Mouse (Mus musculus): ENCODE data around the gene Ints1.

Gene Ints1

DNA sequence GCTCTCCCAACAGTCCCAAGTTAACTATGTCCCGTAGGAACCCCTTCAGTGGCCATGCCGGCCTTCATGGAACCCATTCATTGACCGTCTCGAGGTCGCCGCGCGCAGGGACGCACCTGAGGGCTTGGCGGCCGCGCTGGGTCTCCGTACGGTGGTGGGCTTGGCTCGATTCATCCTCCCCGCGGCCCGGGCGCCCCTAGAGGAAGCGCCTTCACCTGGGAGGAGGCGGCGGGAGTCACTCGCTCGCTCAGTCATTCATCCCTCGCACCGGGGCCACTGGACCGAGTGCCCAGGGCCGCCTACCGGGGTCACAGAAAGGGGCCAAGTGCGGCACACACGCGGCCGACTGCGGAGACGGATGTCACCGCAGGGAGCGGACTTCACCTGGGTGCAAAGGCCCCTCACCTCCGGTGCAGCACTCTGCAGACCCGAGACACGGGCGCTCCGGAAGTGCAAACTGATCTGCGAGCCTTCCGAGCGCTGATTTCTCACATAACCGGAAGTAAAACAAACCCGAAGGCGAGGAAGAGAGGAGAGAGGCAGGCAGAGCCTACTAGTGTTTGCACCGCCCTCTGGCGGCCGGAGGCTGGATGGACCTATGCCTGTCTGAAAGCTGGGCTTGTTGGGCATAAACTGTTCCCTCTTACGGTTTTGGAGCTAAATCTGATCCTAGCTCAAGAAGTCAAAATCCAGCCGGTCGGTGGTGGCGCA is at the start of gene Ints1:
TSS of gene Ints1 (minus strand) at position 459 of the 711 bp plus-strand sequence.
- DNase-seq (ENCODE audit: low spot score in 2 of 2) = peak; percentile 96 to 97

DNA sequence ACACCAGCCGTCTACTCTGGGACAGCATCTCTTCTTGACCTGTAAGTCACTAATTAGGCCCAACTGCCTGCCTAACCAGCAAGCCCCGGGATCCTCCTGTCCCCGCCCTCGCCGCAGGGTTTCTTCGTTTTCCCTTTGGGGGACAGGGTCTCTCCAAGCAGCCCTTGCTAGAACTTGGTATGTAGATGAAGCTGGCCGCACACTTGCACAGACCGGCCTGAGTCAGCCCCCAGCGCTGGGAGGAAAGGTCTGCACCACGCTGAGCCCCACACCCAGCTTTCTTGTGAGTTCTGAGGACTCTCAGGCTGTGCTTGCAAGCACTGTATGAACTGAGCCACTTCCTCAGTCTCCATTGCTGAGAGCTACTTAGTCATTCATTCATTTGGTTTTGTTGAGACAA is 49.1 kb upstream of the Ints1 start:
- no peak for DNase-seq (ENCODE audit: low spot score in 2 of 2)

DNA sequence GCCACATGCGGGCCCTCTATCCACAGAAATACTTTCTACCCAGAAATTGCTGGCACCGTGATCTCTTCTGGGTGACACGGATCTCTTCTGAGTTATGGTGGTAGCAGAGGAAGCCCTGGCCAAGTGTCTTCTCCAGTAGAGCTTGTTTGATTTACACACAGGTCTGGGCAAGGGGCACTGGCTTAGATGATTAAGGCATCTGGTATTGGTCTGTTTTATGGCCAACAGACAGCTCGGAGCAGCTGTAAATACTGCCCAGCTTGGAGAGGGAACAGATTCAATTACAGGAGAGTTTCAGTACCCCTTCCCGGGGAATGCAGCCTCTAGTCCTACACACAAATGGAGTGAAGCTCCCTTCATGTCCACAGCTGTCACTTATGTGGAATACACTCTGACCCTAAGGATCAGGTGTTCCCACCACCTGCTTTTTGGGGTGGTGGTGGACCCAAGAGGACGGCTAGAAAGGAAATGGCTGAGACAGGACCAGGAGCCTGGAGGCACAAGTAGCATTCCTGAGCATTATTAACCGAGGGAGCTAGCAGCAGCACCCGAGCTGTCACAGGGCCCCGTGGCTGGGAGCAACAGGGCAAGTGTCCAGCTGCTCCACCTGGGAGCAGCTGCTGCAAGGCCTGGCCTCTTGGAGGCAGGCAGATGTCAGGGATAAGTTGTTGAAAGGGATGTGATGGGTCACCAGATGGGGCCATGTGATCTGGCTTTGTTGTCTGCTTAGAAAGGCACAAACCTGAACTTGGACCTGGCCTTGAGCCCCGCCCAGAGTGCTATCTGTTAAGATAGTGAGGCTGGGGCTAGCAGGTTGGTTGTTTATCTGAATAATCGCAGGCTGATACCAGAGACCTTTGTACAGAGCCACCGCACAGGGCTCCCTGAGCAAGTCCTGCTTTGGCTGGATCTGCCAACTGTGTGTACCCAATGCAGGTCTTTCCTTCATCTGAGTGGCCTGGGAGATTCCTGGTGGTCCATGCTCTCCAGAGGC is 46.3 kb upstream of the Ints1 start:
- no peak for DNase-seq (ENCODE audit: low spot score in 2 of 2)

DNA sequence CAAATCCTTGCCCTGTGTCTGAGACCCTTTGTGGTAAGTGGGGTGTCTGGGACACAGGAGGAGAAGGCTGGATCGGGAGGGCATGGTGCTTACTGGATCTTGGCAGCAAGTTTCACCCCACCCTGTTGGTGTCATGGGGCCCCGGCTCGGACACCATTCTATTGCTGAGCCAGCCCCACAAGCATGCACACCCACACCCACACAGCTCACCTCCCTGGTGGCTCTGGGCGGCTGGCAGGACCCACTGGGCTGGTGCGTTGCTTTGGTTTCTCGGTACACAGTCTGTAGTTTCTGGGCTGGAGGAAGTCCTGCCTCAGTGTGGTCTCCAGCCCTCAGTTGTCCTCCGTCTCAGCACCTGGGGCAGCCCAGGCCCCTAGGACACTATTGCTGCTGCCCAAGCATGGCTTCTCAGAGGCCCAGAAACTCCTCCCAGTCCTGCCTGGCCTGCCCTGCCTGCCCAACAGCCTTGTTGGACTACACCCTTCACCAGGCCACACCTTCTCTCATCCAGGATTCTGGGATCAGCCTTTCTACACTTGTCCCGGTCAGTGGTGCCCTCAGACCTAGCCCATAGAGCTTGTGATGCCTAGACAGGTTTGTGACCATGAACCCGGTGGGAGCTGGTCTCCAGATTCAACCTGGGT is 44.2 kb upstream of the Ints1 start, which contains the start of gene Tmem184a:
TSS of gene Tmem184a (minus strand) at position 380 of the 644 bp plus-strand sequence.
- DNase-seq (ENCODE audit: low spot score in 2 of 2) = no peak

DNA sequence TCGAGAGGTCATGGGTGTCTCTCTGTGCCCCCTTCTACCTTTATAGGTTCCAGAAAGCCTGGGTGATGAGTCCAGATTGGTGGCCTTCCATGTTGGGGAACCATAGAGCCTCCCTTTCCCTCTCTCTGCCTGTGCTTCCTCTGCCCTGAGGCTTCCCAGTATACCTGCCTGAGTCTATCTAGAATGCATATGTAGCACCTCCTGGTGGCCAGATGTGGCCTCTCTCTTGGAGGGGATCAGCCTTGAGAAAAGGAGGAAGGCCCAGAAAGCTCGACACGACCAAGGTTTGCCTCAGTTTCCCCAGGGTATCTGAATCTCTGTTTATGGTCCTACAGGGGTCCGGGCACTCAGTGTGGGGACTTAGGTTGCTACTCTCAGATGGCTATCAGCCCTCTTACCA is 43.3 kb upstream of the Ints1 start:
- DNase-seq (ENCODE audit: low spot score in 2 of 2) = no peak

DNA sequence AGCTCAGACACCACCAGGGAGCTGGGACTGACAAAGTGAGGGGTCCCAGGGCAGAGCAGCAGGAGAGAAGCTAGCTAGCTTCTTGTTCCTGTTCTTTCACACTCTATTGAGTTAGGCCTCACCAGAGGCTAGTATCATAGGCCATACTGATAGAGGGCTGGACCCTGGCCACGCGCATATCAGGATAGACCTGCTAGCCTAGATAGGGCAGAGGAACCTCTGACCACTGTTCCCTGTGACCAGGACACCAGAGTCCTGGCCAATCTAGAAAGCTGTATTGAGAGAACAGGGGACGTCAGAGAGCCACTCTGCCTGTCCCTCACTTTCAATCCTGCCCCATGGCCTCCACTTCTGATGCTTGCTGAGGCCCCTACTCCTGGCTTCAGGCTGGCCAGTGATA is 42.6 kb upstream of the Ints1 start:
- no peak for DNase-seq (ENCODE audit: low spot score in 2 of 2)

DNA sequence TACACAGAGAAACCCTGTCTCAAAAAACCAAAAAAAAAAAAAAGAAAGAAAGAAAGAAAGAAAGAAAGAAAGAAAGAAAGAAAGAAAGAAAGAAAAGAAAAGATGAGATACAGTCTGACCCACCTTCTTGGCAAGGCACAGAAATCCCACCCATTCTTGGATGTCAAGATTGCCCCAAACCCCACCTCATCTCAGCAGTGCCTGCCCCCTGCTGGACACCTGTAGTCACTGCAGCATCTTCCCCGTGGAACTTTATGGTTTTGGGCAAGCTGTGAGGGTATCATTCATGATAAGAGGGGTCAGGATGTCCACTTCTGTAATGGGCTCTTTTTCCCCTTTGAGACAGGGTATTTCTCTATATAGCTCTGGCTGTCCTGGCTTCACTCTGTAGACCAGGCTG is 41.8 kb upstream of the Ints1 start:
- DNase-seq (ENCODE audit: low spot score in 2 of 2) = no peak

DNA sequence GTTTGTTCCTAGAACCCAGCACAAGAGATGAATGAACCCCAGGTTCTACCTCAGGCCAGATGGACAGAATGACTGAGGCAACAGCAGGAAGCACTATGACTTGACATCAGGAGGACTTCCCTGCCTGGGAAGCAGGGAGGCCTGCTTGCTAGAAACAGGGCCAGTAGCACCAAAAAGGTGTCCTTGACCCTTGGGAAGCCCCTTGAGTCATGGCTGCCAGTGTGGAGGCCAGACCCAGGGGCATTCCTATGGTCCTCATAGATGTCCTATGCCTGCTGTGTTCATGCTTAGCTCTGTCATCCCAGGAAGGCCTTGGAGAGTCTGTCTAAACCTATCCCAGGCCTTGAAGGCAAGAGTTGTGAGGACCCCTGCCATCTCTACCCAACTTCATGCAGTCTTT is 41.0 kb upstream of the Ints1 start:
- no peak for DNase-seq (ENCODE audit: low spot score in 2 of 2)

DNA sequence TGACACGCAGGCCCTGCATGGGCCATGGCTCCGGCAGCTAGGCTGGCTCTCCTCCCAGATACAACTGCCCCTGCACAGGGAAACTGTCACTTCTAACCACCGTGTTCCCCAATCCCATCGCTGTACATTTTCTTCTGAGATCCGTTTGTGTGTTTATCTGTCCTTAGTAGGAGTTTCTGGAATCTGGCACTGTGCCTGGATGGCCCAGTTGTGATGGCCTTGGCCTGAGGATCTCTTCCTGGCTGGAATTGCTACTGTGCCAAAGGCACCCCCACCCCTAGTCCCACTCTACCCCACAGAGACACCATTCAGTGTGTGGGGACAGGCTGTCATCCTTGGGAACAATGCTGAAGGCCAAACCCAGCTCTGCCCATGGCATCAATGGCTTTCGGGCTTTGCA is 40.5 kb upstream of the Ints1 start:
- no peak for DNase-seq (ENCODE audit: low spot score in 2 of 2)

DNA sequence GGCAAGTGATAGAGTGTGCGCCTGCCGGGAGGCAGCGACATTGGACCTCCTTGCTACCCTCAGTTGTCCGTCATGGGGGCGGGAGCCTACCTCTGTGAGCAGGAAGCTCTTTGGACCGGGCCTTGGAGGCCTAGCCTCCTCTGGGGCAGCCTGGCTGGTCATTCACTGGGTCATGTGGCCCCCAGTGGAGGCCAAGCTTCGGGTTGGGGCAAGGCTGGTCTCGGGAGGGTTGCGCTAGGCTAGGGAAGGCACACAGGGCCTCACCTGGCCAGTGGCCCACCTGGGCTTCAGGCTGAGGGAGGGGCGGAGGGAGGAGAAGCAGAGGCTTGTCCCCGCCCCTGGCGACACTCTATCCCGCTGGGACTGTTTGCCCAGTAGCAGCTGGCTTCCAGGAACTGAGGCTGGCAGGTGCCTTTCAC is 38.5 kb upstream of the Ints1 start:
- no peak for DNase-seq (ENCODE audit: low spot score in 2 of 2)

DNA sequence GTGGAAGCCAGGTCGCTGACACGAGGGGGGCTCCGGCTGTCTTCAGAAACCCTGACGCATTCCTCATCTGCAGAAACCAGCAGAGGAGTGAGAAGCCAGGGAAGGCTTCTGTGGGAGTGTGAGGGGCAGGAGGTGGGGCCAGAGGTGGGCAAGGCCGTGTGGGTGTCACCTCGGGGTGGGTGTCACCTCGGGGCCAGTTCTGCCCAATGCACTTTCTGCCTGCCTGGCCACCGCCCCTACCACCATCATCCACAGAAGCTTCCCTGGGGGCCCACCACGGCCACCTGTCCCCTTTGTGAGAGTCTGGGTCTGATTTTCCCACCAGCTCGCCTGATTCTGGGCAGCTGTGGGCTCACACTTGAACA is 37.6 kb upstream of the Ints1 start:
- no peak for DNase-seq (ENCODE audit: low spot score in 2 of 2)

DNA sequence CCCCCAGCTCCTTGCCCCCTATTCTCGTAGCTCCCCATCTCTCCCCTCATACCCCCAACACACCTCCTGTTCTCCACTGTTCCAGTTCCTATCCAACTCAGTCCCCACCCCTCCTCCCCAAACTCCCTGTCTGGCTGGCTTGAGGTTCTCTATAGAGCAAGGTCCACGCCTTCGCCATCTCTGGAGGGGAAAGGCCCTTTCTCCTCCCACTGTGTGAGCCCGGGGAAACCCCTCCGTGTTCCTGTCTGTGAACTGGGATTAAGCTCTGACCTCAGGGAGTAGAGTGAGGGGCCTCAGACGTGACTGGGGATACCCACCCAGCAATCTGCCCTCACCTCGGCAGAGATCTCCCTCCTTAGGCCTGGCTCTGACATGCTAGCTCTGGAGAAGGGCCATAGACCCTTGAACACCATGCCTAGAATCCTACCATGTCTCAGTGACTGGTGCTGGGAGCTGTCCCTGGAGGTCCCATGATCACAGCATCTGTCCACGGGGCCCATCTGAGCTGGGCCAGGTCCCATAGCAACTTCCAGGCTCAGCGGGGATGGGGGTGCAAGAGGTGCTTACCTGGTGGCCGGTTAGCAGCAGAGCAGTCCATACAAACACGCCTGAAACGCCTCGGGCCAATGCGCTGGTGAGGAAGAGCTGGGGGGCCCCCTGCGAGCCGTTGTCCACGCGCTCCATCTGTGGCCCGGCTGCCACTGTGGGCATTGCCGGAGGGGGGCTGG is 37.1 kb upstream of the Ints1 start:
- DNase-seq (ENCODE audit: low spot score in 2 of 2) = no peak

DNA sequence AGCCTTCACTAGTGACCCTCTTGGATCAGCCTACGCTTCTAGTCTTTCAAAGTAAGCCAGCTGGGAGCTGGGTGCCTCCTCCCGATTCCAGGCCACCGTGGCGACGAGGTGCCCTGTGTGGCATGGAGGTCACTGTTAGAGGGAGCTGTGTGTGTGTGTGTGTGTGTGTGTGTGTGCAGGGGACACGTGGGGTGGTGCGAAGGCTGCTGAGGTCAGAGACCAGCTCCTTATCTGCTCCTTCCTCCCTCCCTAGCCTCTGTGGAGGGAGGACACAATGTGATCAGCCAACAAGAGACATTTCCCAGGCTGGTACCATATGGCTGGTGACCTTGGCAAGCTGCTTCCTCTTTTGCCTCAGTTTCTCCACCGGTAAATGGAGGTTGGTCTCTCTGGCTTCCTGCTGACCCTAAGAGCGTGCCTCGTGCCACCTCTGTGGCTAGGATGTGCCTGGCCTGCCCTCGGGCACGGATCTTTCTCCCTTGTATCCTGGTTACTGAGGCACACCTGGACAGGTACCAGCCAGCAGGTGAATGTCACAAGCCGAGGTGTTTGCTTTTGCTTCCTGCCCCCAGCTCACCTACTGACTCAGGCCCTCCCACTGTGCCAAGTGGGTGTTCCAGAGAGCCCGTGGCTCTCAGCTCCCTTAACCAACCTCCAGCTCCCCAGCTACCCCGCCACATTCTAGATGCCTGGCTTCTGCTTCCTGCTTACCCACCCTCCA is 36.4 kb upstream of the Ints1 start:
- no peak for DNase-seq (ENCODE audit: low spot score in 2 of 2)

DNA sequence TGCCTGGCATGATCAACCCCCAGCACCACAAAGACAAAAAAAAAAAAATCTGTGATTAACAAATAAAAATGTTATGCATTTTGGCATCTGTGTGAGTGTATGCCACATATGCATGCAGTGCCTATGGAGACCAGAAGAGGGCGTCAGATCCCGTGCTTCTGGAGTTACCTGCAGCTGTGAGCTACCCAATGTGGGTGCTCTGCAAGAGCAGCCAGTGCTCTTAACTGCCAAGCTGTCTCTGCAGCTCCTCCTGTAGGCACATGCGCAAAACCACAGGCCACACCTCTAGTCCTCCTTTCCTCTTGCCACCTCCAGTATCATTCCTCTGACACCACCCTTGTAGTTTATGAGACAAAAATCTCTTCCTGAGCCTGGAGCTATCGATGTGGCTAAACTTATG is 33.9 kb upstream of the Ints1 start:
- DNase-seq (ENCODE audit: low spot score in 2 of 2) = no peak

DNA sequence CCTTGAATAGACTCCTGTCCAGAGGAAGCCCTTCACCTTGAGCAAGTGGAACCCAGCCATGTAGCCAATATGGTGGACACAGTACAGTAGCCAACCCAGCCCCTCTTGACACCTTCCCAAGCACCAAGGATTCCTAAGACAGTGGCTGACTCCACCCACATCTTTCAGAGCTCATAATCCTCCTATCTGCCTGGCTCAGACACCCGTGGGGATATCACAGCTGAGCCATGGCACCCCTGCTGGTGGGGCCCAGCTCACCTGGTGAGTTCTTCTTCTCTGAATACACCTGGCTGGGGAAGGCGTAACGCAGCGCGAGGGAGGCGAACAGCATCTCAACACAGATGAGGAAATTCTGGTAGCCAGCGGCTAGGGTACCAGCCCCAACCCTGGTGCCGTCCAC is 30.4 kb upstream of the Ints1 start:
- no peak for DNase-seq (ENCODE audit: low spot score in 2 of 2)

DNA sequence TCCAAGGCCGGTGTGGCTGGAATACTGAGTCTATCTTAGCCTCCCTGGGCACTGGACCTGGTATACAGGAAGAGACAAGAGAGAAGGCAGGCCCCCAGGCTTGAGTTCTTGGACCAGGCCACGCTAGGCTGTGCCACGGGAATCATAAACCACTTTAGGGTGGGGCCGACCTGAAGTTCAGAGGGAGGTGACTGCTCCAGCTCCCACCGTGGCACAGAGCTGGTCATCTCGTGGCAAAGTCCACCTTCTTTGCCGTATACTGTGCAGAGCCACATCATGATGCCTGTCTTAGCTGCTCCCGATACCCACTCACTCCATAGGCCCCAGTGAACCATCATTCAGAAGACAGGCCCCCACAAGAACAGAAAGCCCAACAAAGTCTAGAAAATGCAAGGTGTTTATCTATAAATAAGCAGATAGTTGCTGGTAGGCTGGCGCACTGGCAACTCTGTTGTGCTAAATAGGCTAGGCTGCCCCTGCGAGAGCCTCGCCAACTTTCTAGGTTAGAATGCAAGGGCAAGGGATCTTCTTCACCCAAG is 29.2 kb upstream of the Ints1 start:
- DNase-seq (ENCODE audit: low spot score in 2 of 2) = no peak

DNA sequence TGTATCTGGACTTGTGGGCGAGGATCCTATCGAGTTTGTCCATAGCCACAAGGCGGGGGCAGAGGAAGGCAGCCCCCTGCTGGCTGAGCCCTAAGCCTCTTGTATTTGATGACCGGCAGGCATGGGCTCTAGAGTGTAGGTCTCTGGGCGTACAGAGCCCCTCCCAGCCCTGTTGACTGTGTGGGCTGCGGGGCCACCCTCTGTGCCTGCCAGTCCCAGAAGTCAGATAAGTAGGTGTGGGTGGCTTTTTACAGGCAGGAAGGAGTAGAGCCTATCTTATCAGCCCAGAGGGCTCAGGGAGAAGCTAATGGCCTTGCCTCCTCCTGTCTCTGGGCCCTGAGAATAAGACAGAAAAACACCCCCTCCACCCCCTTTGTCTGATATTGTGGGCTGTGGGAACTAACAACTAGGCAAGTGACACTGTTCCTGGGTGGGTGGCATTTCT is 28.7 kb upstream of the Ints1 start:
- DNase-seq (ENCODE audit: low spot score in 2 of 2) = no peak

DNA sequence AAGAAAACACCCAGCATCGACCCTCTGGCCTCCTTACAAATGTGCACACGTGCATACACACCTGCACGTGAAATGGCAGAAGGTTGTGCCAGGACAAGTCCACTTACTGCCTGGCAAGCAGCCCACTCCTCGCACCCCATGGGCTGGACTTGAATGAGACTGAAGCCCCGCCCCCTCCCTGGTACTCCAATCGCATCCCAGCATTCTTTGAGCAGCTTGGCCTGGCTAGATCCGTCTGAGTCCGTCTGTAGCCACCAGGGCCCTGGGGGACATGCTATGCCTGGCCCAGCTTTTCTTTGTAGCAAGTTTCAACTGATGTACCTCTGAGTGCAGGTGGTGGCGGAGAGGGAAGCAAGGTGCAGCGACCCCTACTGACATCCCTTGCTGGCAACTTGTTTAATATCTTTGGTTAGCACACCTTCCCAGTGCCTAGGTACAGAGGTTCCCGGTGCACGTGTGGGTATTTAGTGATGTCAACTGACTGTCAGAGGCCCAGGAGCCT is 28.2 kb upstream of the Ints1 start:
- no peak for DNase-seq (ENCODE audit: low spot score in 2 of 2)

DNA sequence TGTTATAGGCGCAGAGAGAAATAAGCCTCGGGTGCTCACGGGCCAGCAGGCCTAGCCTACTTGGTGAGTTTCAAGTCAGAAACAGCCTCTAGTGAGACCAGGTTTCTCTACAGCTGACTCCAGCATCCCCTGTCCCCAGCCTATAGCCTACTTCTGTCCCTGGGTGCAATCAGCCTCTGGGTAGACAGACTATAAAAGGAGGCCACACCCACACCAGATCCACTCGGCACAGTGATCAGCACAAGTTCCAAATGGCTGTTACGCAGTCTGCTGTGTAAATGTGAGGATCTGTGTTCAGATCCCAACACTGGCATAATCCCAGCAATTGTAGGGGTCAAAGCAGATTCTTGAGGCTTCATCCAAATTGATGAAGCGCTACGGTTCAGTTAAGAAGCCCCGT is 27.7 kb upstream of the Ints1 start:
- no peak for DNase-seq (ENCODE audit: low spot score in 2 of 2)

DNA sequence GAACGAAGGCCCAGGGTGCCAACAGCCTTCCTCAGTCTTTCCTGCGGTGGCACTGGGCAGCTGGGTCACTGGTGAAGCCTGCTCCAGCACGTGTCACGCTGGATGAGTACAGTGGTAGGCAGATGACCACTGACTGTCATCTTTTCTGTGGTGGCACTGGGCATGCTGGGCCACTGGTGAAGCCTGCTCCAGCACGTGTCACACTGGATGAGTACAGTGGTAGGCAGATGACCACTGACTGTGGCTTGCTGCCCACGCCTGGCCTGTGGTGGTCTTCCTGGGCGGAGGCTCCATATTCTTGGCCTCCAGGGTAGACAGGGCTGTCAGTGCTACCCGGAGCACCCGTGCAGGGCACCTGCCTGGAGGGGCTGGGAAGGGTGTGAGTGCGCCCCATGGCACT is 26.4 kb upstream of the Ints1 start:
- no peak for DNase-seq (ENCODE audit: low spot score in 2 of 2)

DNA sequence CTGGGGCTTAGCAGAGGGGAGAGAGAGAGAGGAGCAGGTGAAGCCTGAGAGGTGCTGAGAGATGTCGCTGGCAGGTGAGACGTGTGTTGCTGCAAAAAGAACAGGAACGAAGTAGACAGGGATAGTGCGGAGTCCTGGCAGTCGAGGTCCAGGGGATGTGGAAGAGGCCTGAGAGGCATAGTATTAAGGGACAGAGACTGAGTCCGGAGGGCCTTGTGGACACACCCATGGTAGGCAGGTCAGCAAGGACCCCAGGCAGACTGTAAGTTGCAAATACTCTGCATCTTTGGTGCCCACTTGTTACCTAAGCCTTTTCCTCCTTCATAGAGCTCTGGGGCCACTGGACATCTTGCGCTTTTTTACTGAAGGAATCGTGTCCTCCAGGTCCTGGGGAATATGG is 25.8 kb upstream of the Ints1 start:
- DNase-seq (ENCODE audit: low spot score in 2 of 2) = no peak
